Mouse (Mus musculus) intestine, embryonic 14.5 days (tissue): ENCODE data around the gene Slc2a10. TPM values are rescaled to one million over a fixed set of nuclear protein-coding genes. Genes with fewer than 3 reads are reported as not detected.

Source experiments
- polyA plus RNA-seq: library from polyadenylated mRNA; unstranded; fragments of >200 nt; fragmentation: Nextera tagmentation; extraction: Ambion mirVana; gene quantifications from 2 replicates; pipeline ENCODE4 v1.2.1, GENCODE M21; 2014

Slc2a10 gene
- polyA plus RNA-seq, 1 experiment from 2014 or later, result 4.7 TPM

Other genes with a start within 250 kb of the Slc2a10 start
- gene Slc35c2, start 215.9 kb upstream of the Slc2a10 start, polyA plus RNA-seq, result 50.5 and 52.4 TPM in 2 replicates
- 66.3 and 75.7 TPM in 2 replicates for gene Elmo2, start 177.3 kb upstream of the Slc2a10 start, polyA plus RNA-seq
- gene Zfp663, start 135.1 kb upstream of the Slc2a10 start, polyA plus RNA-seq, result 0.72 and 1.5 TPM in 2 replicates
- 9.2 and 10.4 TPM in 2 replicates for gene Zfp334, start 115.5 kb upstream of the Slc2a10 start, polyA plus RNA-seq
- gene Ocstamp, start 103.4 kb upstream of the Slc2a10 start, polyA plus RNA-seq, result 0.23 and 0.32 TPM in 2 replicates
- 0.09 and 0.12 TPM in 2 replicates for gene Slc13a3, start 30.6 kb upstream of the Slc2a10 start, polyA plus RNA-seq
- gene Trp53rka, start 10.5 kb upstream of the Slc2a10 start, polyA plus RNA-seq, result 35.4 and 37.1 TPM in 2 replicates
- 0.54 and 0.85 TPM in 2 replicates for gene Eya2, start 91.2 kb downstream of the Slc2a10 start, polyA plus RNA-seq